Mouse (Mus musculus): ENCODE data around the gene Olfr390. TPM values are rescaled to one million over a fixed set of nuclear protein-coding genes. Genes with fewer than 3 reads are reported as not detected.

Olfr390 gene
- total RNA-seq (2023; ENCODE audit: inconsistent age) = not detected in 4 replicates

GRCm38 (mm10) chr11:73782664-73783063, at the start of gene Olfr390:
Gene Olfr390, plus strand, starts transcription at chr11:73782964.

GRCm38 (mm10) chr11:73780613-73781012, 2.2 kb upstream of the Olfr390 start, which contains the start of gene Olfr389:
Gene Olfr389, minus strand, starts transcription at chr11:73780713.

GRCm38 (mm10) chr11:73802952-73803351, 20.2 kb downstream of the Olfr390 start, which contains the start of gene Olfr391-ps:
Gene Olfr391-ps, minus strand, starts transcription at chr11:73803052.

GRCm38 (mm10) chr11:73816949-73817348, 34.2 kb downstream of the Olfr390 start, which contains the start of gene Olfr392:
Gene Olfr392, minus strand, starts transcription at chr11:73817049.

Other genes with a start within 250 kb of the Olfr390 start
- gene Olfr385, start 190.0 kb upstream of the Olfr390 start, total RNA-seq (2023; ENCODE audit: inconsistent age) = not detected in 4 replicates
- gene Olfr384, start 184.4 kb upstream of the Olfr390 start, total RNA-seq (2023; ENCODE audit: inconsistent age) = not detected in 4 replicates
- not detected in 4 replicates for gene Zfp735, start 94.2 kb upstream of the Olfr390 start, total RNA-seq (2023; ENCODE audit: inconsistent age)
- gene Olfr389, start 2.3 kb upstream of the Olfr390 start, total RNA-seq (2023; ENCODE audit: inconsistent age) = not detected in 4 replicates
- gene Olfr391-ps, start 20.1 kb downstream of the Olfr390 start, total RNA-seq (2023; ENCODE audit: inconsistent age) = not detected in 4 replicates
- not detected in 4 replicates for gene Olfr392, start 34.1 kb downstream of the Olfr390 start, total RNA-seq (2023; ENCODE audit: inconsistent age)
- not detected in 4 replicates for gene Olfr393, start 68.5 kb downstream of the Olfr390 start, total RNA-seq (2023; ENCODE audit: inconsistent age)
- gene Olfr394, start 107.8 kb downstream of the Olfr390 start, total RNA-seq (2023; ENCODE audit: inconsistent age) = not detected in 4 replicates
- gene Olfr395, start 126.3 kb downstream of the Olfr390 start, total RNA-seq (2023; ENCODE audit: inconsistent age) = not detected in 4 replicates
- not detected in 4 replicates for gene Olfr23, start 153.7 kb downstream of the Olfr390 start, total RNA-seq (2023; ENCODE audit: inconsistent age)
- not detected in 4 replicates for gene Olfr397, start 177.9 kb downstream of the Olfr390 start, total RNA-seq (2023; ENCODE audit: inconsistent age)
- not detected in 4 replicates for gene Olfr398, start 207.4 kb downstream of the Olfr390 start, total RNA-seq (2023; ENCODE audit: inconsistent age)

Measured in B cell, adult (primary cell).